Mouse (Mus musculus) bone marrow macrophage, adult 2 months (primary cell): ENCODE measurements at regions not wholly inside any gene's neighbourhood (a gene's known extent, or its start where the extent isn't known, plus 50 kb on each side); places are given as distances from the start of the nearest gene placed in this dataset.

Experiments used
- CTCF ChIP-seq: IDR thresholded peaks from 2 replicates; pipeline ENCODE4 v1.5.1; 2012; ENCODE audit warnings: low read depth, mild to moderate bottlenecking, low read length, moderate library complexity
- POLR2A ChIP-seq: IDR thresholded peaks from 2 replicates; pipeline ENCODE4 v1.6.1; 2012; ENCODE audit warnings: mild to moderate bottlenecking, low read depth, low read length, borderline replicate concordance

GRCm38 (mm10) chr15:59945208-59945607 lies 71.2 kb downstream of the 4933412E24Rik start:
- TF ChIP-seq CTCF (no peak), POLR2A (no peak)
